Mouse (Mus musculus): ENCODE data around the gene Uty. TPM values are rescaled to one million over a fixed set of nuclear protein-coding genes. Genes with fewer than 3 reads are reported as not detected.

Gene Uty
- 17.9 and 21.1 TPM in 2 replicates for polyA plus RNA-seq (2016; fragmentation: Nextera tagmentation; extraction: Ambion mirVana)

- under 1% methylated on average over 20 of the region's 21 CpGs for WGBS
- Histone ChIP-seq H3K9ac (peak within 1 kb of the TSS; percentile 45), H3K36me3 (no peaks in the 10 kb centered on the region), H3K4me2 (replicated peaks) (peak within 1 kb of the TSS; percentile 28; the same call in 1 of the 2 replicates), H3K27ac (peak within 1 kb of the TSS; percentile 63; the same call in 1 of the 2 replicates), H3K4me3 (peak within 1 kb of the TSS; percentile 40), H3K4me1 (no peaks in the 10 kb centered on the region), H3K9me3 (no peaks in the 10 kb centered on the region), H3K27me3 (no peaks in the 10 kb centered on the region)
- ATAC-seq (ENCODE audit: insufficient number of reproducible peaks, insufficient read depth, low FRiP score, low TSS enrichment), result peak; percentile 77
These were observed at the start of gene Uty for GRCm38 (mm10) chrY:1245426-1245863. Uty (minus strand) TSS chrY:1245759.

- no peaks in the 10 kb centered on the region for H3K36me3 ChIP-seq
- ATAC-seq (ENCODE audit: insufficient number of reproducible peaks, insufficient read depth, low FRiP score, low TSS enrichment), result no peak
- H3K27ac ChIP-seq, result no peak overlapping the region
- no peak overlapping the region for H3K9ac ChIP-seq
- H3K4me2 ChIP-seq (replicated peaks), result no peak overlapping the region
- no peaks in the 10 kb centered on the region for H3K4me1 ChIP-seq
- no peak overlapping the region for H3K4me3 ChIP-seq
- no peaks in the 10 kb centered on the region for H3K27me3 ChIP-seq
- no peaks in the 10 kb centered on the region for H3K9me3 ChIP-seq
These were observed 48.1 kb upstream of the Uty start for GRCm38 (mm10) chrY:1293708-1294107.

- WGBS, result under 1% methylated on average over 31 of the region's 31 CpGs
- Histone ChIP-seq H3K9ac (peak within 1 kb of the TSS; percentile 30; the same call in 1 of the 2 replicates), H3K4me3 (peak within 1 kb of the TSS; percentile 38), H3K4me2 (replicated peaks) (peak within 1 kb of the TSS; percentile 35), H3K27me3 (no peaks in the 10 kb centered on the region), H3K27ac (0 out of 2 replicates have a peak within 1 kb of the TSS, but pooled peaks have one; percentile 67), H3K36me3 (no peaks in the 10 kb centered on the region), H3K4me1 (no peaks in the 10 kb centered on the region), H3K9me3 (no peaks in the 10 kb centered on the region)
- peak; percentile 80; the same call in 1 of the 2 replicates for ATAC-seq (ENCODE audit: insufficient number of reproducible peaks, insufficient read depth, low FRiP score, low TSS enrichment)
These were observed 40.7 kb upstream of the Uty start, which contains the start of gene Ddx3y for GRCm38 (mm10) chrY:1286171-1286795. Ddx3y (minus strand) TSS chrY:1286629.

- Histone ChIP-seq H3K9ac (peak overlapping the region; percentile 30; the same call in 1 of the 2 replicates), H3K4me2 (replicated peaks) (peak overlapping the region; percentile 35), H3K4me3 (peak overlapping the region; percentile 38), H3K4me1 (no peaks in the 10 kb centered on the region), H3K9me3 (no peaks in the 10 kb centered on the region), H3K27ac (0 out of 2 replicates have a peak overlapping the region, but pooled peaks have one; percentile 67), H3K27me3 (no peaks in the 10 kb centered on the region), H3K36me3 (no peaks in the 10 kb centered on the region)
- ATAC-seq (ENCODE audit: insufficient number of reproducible peaks, insufficient read depth, low FRiP score, low TSS enrichment), result no peak
- WGBS, result 3% methylated on average over 11 of the region's 12 CpGs
These were observed 40.2 kb upstream of the Uty start for GRCm38 (mm10) chrY:1285735-1286134.

GRCm38 (mm10) chrY:1246117-1246516 lies 558 bp upstream of the Uty start:
- no peak overlapping the region for H3K27ac ChIP-seq
- H3K36me3 ChIP-seq, result no peaks in the 10 kb centered on the region
- no peaks in the 10 kb centered on the region for H3K27me3 ChIP-seq
- no peak for ATAC-seq (ENCODE audit: insufficient number of reproducible peaks, insufficient read depth, low FRiP score, low TSS enrichment)
- H3K9me3 ChIP-seq, result no peaks in the 10 kb centered on the region
- H3K9ac ChIP-seq, result no peak overlapping the region
- no peak overlapping the region for H3K4me2 ChIP-seq (replicated peaks)
- no peak overlapping the region for H3K4me3 ChIP-seq
- WGBS, result 56% methylated on average over 6 of the region's 6 CpGs
- no peaks in the 10 kb centered on the region for H3K4me1 ChIP-seq

- H3K27ac ChIP-seq, result peak overlapping the region; percentile 63; the same call in 1 of the 2 replicates
- no peak for ATAC-seq (ENCODE audit: insufficient number of reproducible peaks, insufficient read depth, low FRiP score, low TSS enrichment)
- H3K4me3 ChIP-seq, result peak overlapping the region; percentile 40
These were observed 619 bp downstream of the Uty start for GRCm38 (mm10) chrY:1244940-1245339.

GRCm38 (mm10) chrY:1244421-1244820 lies 1.1 kb downstream of the Uty start:
- Histone ChIP-seq H3K27ac (no peak overlapping the region), H3K9ac (no peak overlapping the region; the same call in 1 of the 2 replicates), H3K4me3 (peak overlapping the region; percentile 40), H3K4me2 (replicated peaks) (peak overlapping the region; percentile 28; the same call in 1 of the 2 replicates), H3K36me3 (no peaks in the 10 kb centered on the region), H3K27me3 (no peaks in the 10 kb centered on the region), H3K4me1 (no peaks in the 10 kb centered on the region), H3K9me3 (no peaks in the 10 kb centered on the region)
- WGBS, result 68% methylated on average over 5 of the region's 5 CpGs
- ATAC-seq (ENCODE audit: insufficient number of reproducible peaks, insufficient read depth, low FRiP score, low TSS enrichment), result no peak

More at GRCm38 (mm10) chrY:1244940-1245339, 619 bp downstream of the Uty start:
- H3K4me2 ChIP-seq (replicated peaks), result peak overlapping the region; percentile 28; the same call in 1 of the 2 replicates
- H3K9ac ChIP-seq, result peak overlapping the region; percentile 45
- H3K4me1 ChIP-seq, result no peaks in the 10 kb centered on the region
- no peaks in the 10 kb centered on the region for H3K9me3 ChIP-seq
- H3K36me3 ChIP-seq, result no peaks in the 10 kb centered on the region
- H3K27me3 ChIP-seq, result no peaks in the 10 kb centered on the region
- 0% methylated on average over 8 of the region's 9 CpGs for WGBS

- H3K27me3 ChIP-seq, result no peaks in the 10 kb centered on the region
- H3K36me3 ChIP-seq, result no peaks in the 10 kb centered on the region
- ATAC-seq (ENCODE audit: insufficient number of reproducible peaks, insufficient read depth, low FRiP score, low TSS enrichment), result no peak
- H3K4me3 ChIP-seq, result no peak overlapping the region
- no peak overlapping the region for H3K9ac ChIP-seq
- 98% methylated on average over 7 of the region's 7 CpGs for WGBS
- no peaks in the 10 kb centered on the region for H3K9me3 ChIP-seq
- H3K27ac ChIP-seq, result no peak overlapping the region
- H3K4me1 ChIP-seq, result no peaks in the 10 kb centered on the region
- no peak overlapping the region for H3K4me2 ChIP-seq (replicated peaks)
These were observed 25.6 kb downstream of the Uty start for GRCm38 (mm10) chrY:1220001-1220400.

- Histone ChIP-seq H3K9ac (no peak overlapping the region), H3K4me2 (replicated peaks) (no peak overlapping the region), H3K27me3 (no peaks in the 10 kb centered on the region), H3K9me3 (no peaks in the 10 kb centered on the region), H3K4me3 (no peak overlapping the region), H3K27ac (no peak overlapping the region), H3K36me3 (no peaks in the 10 kb centered on the region), H3K4me1 (no peaks in the 10 kb centered on the region)
- ATAC-seq (ENCODE audit: insufficient number of reproducible peaks, insufficient read depth, low FRiP score, low TSS enrichment), result no peak
- 89% methylated on average over 1 of the region's 1 CpGs for WGBS
These were observed 67.1 kb downstream of the Uty start for GRCm38 (mm10) chrY:1178476-1178875.

- Histone ChIP-seq H3K9ac (no peak overlapping the region), H3K36me3 (no peaks in the 10 kb centered on the region), H3K4me1 (no peaks in the 10 kb centered on the region), H3K4me3 (no peak overlapping the region), H3K27ac (no peak overlapping the region), H3K27me3 (no peaks in the 10 kb centered on the region), H3K4me2 (replicated peaks) (no peak overlapping the region), H3K9me3 (no peaks in the 10 kb centered on the region)
- no peak for ATAC-seq (ENCODE audit: insufficient number of reproducible peaks, insufficient read depth, low FRiP score, low TSS enrichment)
These were observed 82.5 kb downstream of the Uty start for GRCm38 (mm10) chrY:1163054-1163453.

GRCm38 (mm10) chrY:1116153-1116552 lies 129.4 kb downstream of the Uty start:
- H3K27ac ChIP-seq, result no peak overlapping the region
- no peak for ATAC-seq (ENCODE audit: insufficient number of reproducible peaks, insufficient read depth, low FRiP score, low TSS enrichment)
- no peak overlapping the region for H3K9ac ChIP-seq
- no peaks in the 10 kb centered on the region for H3K9me3 ChIP-seq
- H3K4me3 ChIP-seq, result no peak overlapping the region
- no peaks in the 10 kb centered on the region for H3K36me3 ChIP-seq
- H3K4me2 ChIP-seq (replicated peaks), result no peak overlapping the region
- H3K4me1 ChIP-seq, result no peaks in the 10 kb centered on the region
- H3K27me3 ChIP-seq, result no peaks in the 10 kb centered on the region
- 93% methylated on average over 3 of the region's 5 CpGs for WGBS

GRCm38 (mm10) chrY:1114016-1114415 lies 131.5 kb downstream of the Uty start:
- Histone ChIP-seq H3K4me1 (no peaks in the 10 kb centered on the region), H3K27me3 (no peaks in the 10 kb centered on the region), H3K9me3 (no peaks in the 10 kb centered on the region), H3K4me2 (replicated peaks) (no peak overlapping the region), H3K9ac (no peak overlapping the region), H3K36me3 (no peaks in the 10 kb centered on the region), H3K4me3 (no peak overlapping the region), H3K27ac (no peak overlapping the region)
- no peak for ATAC-seq (ENCODE audit: insufficient number of reproducible peaks, insufficient read depth, low FRiP score, low TSS enrichment)
- whole genome bisulfite sequencing, result 60% methylated on average over 1 of the region's 2 CpGs

Measured in embryonic facial prominence, embryonic 12.5 days (tissue).